Mouse (Mus musculus): ENCODE results near the gene Gal3st1. TPM values are rescaled to one million over a fixed set of nuclear protein-coding genes. Genes with fewer than 3 reads are reported as not detected.
"Not testable (repeated sequence)": the region's sequence is repeated elsewhere in the genome, so short reads cannot be mapped to it uniquely, and the experiment has no call there.

Gene Gal3st1
- under 1 TPM in 2 of 4 experiments, not detected in 2; 0.24 to 0.31 TPM for total RNA-seq (2022)

DNA sequence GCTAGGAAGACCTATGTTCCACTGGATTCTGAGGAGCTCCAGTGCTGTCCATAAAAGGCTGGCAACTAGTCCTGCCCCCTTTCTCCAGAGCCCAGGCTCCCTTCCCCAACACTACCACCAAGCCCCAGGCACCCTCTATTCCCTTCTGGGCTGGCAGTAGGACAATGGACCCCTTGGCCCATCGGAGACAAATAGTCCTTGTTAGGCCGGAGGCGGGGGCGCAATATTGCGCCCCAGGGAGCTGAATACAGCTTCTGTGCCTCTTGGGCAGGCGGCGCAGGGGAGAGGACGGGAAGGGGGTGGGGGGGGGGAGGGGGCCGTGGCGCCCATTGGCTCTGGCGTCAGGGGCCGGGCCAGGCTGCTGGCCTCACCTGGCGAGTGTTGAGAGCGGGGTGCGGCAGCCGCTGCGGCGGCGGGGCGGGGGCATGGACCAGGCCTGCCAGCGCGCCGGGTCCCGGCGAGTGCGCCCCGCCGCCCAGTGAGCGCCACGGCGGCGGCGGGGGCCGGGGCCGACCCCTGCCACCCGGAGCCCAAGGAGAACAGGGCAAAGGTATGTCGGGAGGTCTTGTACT is at the start of gene Gal3st1:
Gene Gal3st1, plus strand, starts transcription at position 346 of the 572 bp plus-strand sequence.
- DNase-seq (ENCODE audit: low spot score in 2 of 2) = no peak

DNA sequence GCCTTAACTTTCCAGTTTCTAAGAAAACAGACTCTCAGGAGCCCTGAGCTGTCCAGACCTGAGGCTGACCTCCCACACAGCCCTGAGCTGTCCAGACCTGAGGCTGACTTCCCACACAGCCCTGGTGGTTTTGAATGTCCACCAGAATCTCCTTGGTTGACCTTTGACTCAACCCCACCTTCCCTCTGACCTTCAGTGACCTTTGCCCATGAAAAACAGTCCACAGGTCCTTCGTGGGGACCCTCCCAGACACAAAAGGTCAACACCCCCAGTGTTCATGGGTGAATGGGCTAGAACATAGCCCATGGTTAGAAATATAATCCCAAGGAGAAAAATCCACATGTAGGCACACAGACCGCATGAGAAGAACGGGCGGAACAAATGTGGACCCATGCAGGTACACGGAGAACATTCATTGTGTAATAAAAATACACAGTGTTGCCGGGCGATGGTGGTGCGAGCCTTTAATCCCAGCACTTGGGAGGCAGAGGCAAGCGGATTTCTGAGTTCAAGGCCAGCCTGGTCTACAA is 49.6 kb upstream of the Gal3st1 start:
- DNase-seq (ENCODE audit: low spot score in 2 of 2) = no peak

DNA sequence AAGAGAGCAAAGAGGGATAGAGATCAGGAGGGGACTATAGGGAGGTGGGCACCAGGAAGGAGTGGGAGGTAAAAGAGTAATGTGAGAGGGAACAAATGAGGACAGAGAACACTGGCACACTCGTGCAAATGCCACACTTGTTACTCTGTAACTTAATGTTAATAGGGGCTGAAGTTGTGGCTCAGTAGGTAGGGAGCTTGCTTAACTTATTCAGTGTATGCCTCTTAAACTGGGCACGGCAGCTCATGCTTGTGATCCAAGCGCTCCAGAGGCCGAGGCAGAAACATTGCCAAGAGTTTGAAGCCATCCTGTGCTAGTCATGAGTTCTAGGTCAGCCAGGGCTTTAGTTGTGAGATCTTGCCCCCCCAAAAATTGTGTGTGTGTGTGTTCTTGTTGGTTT is 48.3 kb upstream of the Gal3st1 start:
- DNase-seq (ENCODE audit: low spot score in 2 of 2) = no peak

DNA sequence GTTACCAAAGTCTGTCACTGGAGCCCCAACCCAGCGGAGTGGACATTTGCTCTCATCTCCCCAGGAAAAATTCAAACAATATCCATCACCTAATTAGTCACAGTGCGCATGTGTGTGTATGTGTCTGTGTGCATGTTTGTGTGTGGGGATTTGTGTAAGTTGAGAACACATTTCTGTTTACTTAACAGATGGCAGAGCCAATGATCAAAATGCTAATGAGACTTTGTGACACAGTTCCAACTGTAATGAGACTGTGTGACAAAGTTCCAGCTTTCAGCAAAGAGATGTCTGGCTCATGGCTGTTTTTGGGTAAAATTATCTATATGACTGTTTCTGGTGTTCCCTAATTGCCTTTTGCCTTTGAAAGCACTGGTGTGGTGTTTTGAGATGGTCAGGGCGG is 47.1 kb upstream of the Gal3st1 start:
- DNase-seq (ENCODE audit: low spot score in 2 of 2) = no peak

DNA sequence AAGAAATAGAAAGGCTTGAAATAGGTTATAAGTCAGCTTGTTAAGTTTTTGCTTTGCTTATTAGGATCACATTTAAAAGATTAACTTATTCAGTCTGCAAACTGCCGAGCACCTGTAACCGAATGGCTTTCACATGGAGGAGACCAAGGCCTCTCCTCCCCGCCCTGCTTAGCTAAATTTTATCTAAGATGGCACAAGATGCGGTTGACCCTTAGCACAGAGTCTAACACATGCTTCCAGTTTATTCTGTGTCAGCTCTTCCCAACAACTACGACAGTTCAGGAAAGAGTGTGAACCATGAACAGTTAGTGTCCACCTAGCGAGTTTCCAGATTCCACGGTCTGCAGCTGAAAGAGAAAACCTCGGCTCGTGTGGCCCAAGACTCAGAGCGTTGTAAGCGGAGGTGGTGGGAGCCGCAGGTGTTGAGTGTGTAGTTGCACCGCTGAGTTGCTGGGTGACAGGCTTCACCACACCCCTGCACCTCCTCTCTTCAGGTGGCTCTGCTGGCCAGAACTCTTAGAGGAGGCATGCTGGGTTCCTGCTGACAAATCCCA is 46.0 kb upstream of the Gal3st1 start:
- DNase-seq (ENCODE audit: low spot score in 2 of 2) = no peak

DNA sequence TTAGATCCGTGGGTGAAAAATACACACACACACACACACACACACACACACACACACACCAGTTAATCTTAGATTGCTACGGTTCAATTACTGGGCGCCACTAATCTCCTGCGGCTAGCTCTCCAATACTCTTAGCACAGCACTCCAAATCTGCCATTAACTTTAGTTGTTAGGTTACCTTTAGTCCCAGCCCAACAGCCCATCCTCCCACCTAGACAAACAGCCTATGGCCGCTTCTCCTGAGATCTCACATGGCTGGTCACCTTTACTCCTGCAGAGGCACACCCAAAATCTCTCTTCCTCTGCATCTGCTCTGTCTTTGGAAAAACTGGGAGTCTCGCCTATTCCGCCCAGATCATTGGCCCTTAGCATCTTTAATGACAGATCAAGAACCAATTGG is 42.1 kb upstream of the Gal3st1 start:
- DNase-seq (ENCODE audit: low spot score in 2 of 2) = no peak

DNA sequence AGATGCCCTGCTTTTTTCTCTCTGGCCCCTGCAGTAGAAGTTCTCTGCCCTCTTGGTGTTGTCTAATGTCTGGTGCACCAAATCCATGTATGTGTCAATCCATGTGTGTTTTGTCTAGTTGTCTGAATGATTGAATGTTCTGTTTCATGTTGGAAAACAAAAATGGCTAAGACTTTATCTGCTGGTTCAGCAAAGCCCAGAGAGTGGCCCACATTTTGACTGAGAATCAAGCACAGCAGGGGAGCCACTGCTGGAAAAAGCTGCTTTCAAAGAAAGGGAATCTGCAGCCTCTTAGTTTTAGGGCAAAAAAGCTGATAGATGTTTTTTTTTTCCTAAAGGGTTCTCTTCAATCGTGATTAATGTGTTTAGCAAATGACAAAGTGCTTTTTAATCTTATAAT is 37.0 kb upstream of the Gal3st1 start:
- DNase-seq (ENCODE audit: low spot score in 2 of 2) = no peak

DNA sequence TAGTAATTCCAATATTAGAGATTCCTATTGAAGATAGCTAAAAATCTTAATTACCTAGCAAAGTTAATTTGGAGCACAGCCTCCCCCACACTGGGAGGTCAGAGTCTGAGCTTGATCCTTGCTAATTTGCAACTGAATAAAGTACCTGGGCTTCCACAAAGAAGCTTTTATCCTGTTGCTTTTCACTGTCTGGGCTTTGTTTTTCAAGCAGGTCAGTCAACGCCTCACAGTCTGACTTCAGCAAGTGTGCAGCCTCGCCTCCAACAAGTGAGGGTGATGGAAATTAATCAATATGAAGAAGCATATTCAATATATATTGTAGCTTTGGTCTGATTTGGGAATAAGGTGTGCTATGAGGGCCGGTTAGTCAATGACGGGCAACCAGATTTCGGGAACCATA is 28.6 kb upstream of the Gal3st1 start:
- not testable (repeated sequence) for DNase-seq (ENCODE audit: low spot score in 2 of 2)

DNA sequence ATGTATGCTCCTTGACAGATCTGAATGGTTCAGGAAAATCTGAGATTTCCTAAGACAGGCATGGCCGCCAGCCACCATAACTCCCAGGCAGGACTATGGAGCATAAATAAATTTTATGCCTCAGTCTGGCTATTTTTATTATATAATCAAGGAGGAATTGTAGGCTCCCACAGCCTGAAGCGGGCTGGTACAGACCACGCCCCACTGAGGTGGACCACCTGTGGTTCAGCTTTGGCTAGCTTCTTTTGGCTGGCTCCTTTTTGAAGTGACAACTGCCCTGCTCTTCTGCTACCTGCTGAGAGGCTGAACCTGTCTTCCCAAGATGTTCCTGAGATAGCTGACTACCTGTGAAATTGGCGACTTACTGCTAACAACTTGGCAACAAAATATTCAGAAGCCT is 28.1 kb upstream of the Gal3st1 start:
- DNase-seq (ENCODE audit: low spot score in 2 of 2) = not testable (repeated sequence)

DNA sequence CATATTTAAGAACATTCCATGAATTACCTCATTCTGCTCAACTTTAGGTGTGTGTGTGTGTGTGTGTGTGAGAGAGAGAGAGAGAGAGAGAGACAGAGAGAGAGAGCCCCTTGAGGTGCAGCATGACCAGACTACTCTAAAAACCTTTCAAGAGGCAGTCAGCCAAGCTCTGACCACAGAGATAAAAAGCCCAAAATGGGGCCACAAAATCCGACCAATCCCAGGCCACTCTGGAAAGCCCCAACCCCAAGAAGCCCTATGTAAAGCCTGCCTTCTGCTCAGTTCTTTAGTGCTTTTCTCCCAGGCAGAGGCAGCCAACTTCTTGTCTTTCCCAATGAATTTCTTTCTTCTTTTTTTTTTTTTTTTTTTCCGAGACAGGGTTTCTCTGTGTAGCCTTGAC is 22.5 kb upstream of the Gal3st1 start:
- DNase-seq (ENCODE audit: low spot score in 2 of 2) = no peak

DNA sequence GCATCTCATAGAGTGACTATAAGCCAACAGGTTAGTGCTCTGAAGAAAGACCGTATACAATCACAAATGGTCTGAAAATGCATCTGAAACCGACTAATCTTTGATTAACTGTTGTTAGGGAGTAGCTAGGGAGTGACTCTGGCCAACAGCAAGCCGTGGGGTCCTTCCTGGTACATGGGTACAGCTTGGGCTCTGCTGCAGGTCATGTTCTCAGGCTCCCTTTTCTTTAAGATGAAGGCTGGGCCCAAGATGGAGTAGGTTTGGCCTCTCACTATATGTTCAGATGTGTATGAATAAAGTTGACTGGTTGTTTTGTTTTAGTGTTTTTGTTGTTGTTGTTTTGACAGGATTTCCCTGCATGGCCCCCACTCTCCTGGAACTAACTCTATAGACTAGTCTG is 21.7 kb upstream of the Gal3st1 start:
- no peak for DNase-seq (ENCODE audit: low spot score in 2 of 2)

DNA sequence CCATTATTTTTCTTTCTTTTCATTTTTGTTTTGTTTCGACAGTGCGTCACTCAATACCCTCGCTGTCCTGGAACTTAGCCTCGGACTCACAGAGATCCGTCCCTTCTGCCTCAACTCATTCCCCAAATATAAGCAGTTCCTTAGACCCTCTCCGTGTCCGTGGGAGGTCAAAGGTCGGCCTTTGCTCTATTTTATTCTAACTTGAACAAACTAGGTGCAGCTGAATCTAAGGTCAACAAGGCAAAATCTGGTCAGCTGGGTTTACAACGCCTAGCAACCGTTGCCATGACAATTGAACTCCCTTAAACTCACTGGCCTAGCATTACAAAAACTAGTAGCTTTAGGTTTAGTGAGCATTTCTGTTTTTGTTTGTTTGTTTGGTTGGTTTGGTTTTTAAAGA is 20.3 kb upstream of the Gal3st1 start:
- no peak for DNase-seq (ENCODE audit: low spot score in 2 of 2)

DNA sequence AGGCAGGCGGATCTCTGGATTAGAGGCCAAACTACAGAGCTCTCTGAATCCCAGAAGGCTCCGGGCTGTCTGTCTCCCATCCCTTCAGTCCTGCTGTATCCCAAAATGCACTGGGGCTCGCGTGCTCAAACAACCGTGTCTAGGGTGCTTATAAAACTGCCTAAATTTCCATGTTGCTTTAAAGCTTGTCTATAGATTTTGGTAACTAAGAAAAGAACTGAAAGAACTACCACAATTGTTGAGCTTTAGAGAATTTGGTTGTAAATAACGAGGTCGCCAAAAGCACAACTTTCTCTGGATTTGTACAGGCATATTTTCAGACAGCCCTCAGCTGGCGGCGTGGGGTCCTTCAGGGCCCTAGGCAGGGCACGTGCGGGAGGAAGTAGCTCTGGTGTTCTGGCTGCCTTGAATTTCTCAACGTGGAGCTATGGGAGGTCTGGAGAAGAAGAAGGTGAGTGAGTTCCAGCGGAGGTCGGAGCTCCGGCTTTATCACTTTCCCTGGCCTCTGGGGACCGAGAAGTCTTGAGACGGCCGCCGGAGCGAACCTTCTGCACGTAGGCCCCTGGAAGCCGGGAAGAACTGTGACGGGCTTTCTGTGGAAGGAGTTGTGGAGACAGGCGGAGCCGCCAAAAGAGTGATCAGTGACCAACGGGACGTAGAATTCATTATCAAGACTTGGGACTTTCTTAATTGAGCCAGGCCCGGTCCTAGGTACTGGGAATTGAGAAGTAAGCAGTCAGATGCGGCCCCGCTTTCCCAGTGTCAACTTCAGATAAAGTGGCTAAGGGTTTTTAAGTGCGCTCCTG is 19.6 kb upstream of the Gal3st1 start, which contains the start of gene Pes1:
Gene Pes1, plus strand, starts transcription at position 366 of the 806 bp plus-strand sequence.
- DNase-seq (ENCODE audit: low spot score in 2 of 2) = peak; percentile 74 to 76

DNA sequence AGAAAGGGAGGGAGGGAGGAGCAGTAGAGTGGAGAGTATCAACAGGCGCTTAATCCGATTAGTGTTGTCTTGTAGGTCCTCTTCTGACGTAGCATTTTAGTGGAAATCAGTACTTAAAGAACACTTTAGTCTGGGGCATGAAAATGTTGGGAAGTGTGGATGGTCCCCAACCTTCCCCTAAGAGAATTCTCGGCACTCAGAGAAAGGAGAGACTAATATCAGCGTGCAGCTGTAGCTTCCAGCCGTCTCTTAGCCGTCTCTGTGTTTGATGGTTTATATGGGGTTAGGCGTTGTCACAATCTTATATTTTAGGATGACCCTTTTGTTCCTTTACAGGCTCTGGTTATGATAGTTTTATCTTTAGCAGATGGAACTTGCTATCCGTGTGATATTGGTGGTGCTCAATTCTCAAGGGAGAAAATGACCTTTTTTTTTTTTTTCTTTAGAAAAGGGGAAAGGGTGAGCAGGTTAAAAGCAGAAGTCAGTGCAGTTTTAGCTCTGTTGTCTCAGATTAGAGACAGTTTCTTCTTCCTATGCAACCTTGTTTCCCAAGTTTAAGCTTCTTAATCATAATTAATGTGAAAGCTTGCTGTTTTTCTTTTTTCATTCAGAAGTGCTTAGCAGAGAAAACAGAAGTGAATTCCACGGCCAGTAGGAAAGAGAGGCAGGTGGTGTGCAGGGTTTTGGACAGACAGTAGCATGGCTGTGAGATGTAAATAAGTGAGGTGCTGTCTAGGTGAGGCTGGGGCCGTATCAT is 18.8 kb upstream of the Gal3st1 start:
- no peak for DNase-seq (ENCODE audit: low spot score in 2 of 2)

DNA sequence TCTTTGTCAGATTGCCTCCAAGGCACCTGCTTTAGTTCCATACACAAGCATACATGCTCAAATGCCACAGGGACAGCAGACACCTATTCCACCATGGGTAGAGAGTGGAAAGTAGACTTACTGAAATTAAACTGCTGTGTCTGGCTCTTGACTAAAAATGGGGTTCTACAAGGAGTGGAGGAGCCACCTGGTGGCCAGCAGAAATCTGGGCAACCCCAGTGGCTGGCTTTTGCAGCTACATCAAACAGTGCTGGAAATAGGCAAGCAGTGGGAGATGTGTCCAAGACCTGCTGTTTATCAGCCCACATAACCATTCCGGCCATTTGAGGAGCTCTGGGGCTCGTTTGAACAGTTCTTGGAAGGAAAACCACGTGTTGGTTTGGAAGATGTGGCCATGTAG is 13.6 kb upstream of the Gal3st1 start:
- DNase-seq (ENCODE audit: low spot score in 2 of 2) = peak in 1 of 2 experiments; percentile 0

DNA sequence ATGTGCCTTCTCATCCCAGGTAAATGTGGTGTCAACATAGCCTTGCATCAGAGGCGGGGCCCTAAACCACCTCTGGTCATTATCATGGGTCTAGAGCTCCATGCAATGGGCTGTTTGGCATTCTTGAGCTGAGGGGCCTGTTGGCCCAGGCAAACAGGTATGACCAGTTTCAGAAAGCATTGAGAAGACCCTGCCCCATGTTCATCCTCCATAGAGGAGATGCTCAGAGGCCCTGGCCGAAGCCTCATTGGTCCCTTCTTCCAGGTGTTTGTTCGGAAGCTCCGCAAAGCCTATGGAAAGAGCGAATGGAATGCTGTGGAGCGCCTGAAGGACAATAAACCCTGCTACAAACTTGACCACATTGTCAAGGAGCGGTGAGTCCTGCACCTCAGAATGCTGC is 13.1 kb upstream of the Gal3st1 start:
- peak in 1 of 2 experiments; percentile 1 for DNase-seq (ENCODE audit: low spot score in 2 of 2)

DNA sequence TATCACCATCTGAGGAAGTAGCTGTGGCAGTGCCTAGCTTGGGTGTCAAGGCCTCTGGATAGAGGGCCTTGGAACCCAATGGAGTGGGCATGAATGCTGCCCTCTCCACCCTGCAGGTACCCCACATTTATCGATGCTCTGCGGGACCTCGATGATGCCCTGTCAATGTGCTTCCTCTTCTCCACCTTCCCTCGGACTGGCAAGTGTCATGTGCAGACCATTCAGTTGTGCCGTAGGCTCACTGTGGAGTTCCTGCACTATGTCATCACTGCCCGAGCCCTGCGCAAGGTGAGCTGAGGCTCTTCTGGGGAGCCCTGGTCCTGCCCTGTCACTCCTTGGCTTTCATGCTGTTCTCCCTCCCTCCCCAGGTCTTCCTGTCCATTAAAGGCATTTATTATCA is 10.4 kb upstream of the Gal3st1 start:
- no peak for DNase-seq (ENCODE audit: low spot score in 2 of 2)

DNA sequence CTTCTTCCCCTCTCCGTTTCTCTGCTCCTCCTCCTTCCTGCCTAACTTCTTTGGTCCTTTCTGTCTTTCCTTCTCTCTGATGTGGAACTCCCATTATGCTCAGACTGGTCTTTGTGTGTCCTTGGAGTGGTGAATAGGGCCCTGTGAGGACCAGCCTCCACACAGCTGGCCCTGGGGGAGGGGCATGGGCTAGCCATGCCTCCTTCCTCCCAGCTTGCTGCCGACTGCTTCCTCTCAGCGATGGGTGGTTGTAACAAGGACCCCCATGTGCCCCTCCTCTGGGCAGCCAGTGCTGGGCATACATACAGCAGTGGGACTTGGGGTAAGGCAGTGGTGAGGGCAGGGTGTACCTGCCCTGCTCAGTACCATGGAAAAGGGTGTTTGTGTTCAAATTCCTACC is 9.1 kb upstream of the Gal3st1 start:
- no peak for DNase-seq (ENCODE audit: low spot score in 2 of 2)

DNA sequence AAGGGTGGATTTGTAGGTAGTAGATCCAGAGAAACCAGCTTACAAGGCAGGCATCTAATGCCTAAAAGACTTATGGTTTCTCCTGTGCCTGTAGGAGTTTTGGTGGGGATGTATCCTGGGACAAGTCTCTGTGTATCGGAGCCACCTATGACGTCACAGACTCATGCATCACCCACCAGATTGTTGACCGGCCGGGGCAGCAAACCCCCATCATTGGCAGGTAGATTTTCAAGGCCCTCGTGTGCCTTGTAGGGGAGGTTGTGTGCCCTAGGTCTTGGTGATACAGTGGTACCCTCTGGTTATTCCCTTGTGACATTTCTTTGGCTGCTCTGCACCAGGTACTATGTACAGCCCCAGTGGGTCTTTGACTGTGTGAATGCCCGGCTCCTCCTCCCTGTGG is 6.8 kb upstream of the Gal3st1 start, which contains the start of gene 4930556J24Rik:
Gene 4930556J24Rik, minus strand, starts transcription at position 101 of the 400 bp plus-strand sequence.
- DNase-seq (ENCODE audit: low spot score in 2 of 2) = no peak

DNA sequence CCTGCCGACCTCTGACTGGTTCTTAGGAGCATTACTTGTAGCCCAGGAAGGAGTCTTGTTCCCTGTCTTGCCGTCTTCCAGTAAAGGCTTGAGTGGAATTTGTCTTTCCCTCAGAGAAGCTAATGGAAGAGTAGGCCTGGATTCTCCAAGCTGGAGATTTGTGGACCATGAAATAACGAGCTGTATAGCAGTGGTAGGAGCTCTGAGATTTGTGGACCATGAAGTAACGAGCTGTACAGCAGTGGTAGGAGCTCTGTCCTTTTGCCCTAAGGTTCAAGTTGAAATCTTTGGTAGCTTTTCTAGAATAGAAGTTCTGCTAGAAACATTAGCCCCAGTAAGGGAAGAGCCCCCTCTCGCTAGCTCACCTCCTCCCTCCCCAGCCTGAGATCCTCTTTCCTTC is 5.0 kb upstream of the Gal3st1 start:
- no peak for DNase-seq (ENCODE audit: low spot score in 2 of 2)

DNA sequence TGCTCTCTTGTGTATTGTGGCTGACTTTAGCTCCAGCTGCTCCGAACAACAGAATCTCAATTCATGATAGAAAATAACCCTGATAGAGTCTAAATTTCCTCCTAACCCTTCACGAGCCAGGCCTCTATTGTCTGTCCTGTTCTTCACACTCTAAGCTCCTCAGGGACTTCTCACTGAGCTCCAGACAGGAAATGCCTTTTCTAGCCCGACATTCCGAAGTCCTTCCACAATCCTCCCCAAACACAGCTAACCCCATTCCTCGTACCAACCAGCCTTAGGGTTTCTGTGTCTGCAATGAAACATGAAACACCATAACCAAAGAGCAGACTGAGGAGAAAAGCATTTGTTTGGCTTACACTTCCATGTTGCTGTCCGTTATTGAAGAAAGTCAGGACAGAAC is 1.9 kb upstream of the Gal3st1 start:
- no peak for DNase-seq (ENCODE audit: low spot score in 2 of 2)

All from gastrocnemius, adult 8-10 months (tissue).